Mouse (Mus musculus) lung, embryonic 14.5 days (tissue): ENCODE measurements around the gene Rbpms2. TPM values are rescaled to one million over a fixed set of nuclear protein-coding genes. Genes with fewer than 3 reads are reported as not detected.

Experiments used
- ATAC-seq: fragments of 200-750 bp; cut with Nextera tagmentation; 2 replicates; pipeline ENCODE4 v1.8.0; 2017; ENCODE audit warnings: mild to moderate bottlenecking, moderate TSS enrichment, moderate library complexity; ENCODE audit not compliant: insufficient read depth
- DNase-seq: peaks from one replicate; pipeline ENCODE4 v3.0.0-alpha.2; 2015
- H3K27ac ChIP-seq: fragments of 300-500 bp; sonication (generic); 2 replicates; pipeline ENCODE4 v1.5.1; 2014; ENCODE audit warnings: low read depth, mild to moderate bottlenecking, moderate library complexity
- H3K27me3 ChIP-seq: fragments of 300-500 bp; sonication (generic); 2 replicates; pipeline ENCODE4 v1.6.1; 2014; ENCODE audit warnings: low read length, control low read depth; ENCODE audit not compliant: insufficient read depth
- H3K36me3 ChIP-seq: fragments of 300-500 bp; sonication (generic); 2 replicates; pipeline ENCODE4 v1.6.1; 2014; ENCODE audit warnings: control low read depth; ENCODE audit not compliant: insufficient read depth
- H3K4me1 ChIP-seq: fragments of 300-500 bp; sonication (generic); 2 replicates; pipeline ENCODE4 v1.6.1; 2014; ENCODE audit warnings: antibody characterized with exemption, control low read depth; ENCODE audit not compliant: insufficient read depth
- H3K4me2 ChIP-seq: fragments of 300-500 bp; sonication (generic); 2 replicates; pipeline ENCODE4 v1.6.1; 2014; ENCODE audit warnings: mild to moderate bottlenecking
- H3K4me3 ChIP-seq: fragments of 300-500 bp; sonication (generic); 2 replicates; pipeline ENCODE4 v1.5.1; 2014; ENCODE audit warnings: low read depth, low read length
- H3K9ac ChIP-seq: fragments of 300-500 bp; sonication (generic); 2 replicates; pipeline ENCODE4 v1.6.1; 2014
- H3K9me3 ChIP-seq: fragments of 300-500 bp; sonication (generic); 2 replicates; pipeline ENCODE4 v1.6.1; 2016; ENCODE audit warnings: low read depth, low read length, control low read depth
- CTCF ChIP-seq: IDR thresholded peaks from 2 replicates; pipeline ENCODE4 v1.5.1; 2016; ENCODE audit warnings: antibody characterized with exemption, low read depth
- WGBS: fragments of 180-500 bp; shearing (Covaris S2); extraction: QIAGEN DNeasy Blood & Tissue Kit; methylation state at CpG from one replicate; pipeline ENCODE4 v1.1.7; 2014; 5-methylcytosine and 5-hydroxymethylcytosine counted together
- polyA plus RNA-seq: library from polyadenylated mRNA; unstranded; fragments of >200 nt; fragmentation: Nextera tagmentation; extraction: Ambion mirVana; gene quantifications from 2 replicates; pipeline ENCODE4 v1.2.1, GENCODE M21; 2014

The Rbpms2 gene
- polyA plus RNA-seq, 1 experiment from 2014 or later, result 20.3 TPM

GRCm38 (mm10) chr9:65672996-65673395 lies 43.5 kb downstream of the Rbpms2 start:
- DNase-seq, result no peak
- ATAC-seq, result no peak
- WGBS, result 39% methylated on average over 11 of the region's 11 CpGs
- no peak overlapping the region for H3K4me3 ChIP-seq
- H3K9ac ChIP-seq, result no peak overlapping the region
- H3K4me1 ChIP-seq, result peaks cover 4% of the 10 kb centered on the region
- no peaks in the 10 kb centered on the region for H3K9me3 ChIP-seq
- no peak overlapping the region for H3K4me2 ChIP-seq
- no peak for TF ChIP-seq CTCF
- no peaks in the 10 kb centered on the region for H3K36me3 ChIP-seq
- H3K27me3 ChIP-seq, result no peaks in the 10 kb centered on the region
- H3K27ac ChIP-seq, result no peak overlapping the region; the same call in 1 of the 2 replicates

DNA sequence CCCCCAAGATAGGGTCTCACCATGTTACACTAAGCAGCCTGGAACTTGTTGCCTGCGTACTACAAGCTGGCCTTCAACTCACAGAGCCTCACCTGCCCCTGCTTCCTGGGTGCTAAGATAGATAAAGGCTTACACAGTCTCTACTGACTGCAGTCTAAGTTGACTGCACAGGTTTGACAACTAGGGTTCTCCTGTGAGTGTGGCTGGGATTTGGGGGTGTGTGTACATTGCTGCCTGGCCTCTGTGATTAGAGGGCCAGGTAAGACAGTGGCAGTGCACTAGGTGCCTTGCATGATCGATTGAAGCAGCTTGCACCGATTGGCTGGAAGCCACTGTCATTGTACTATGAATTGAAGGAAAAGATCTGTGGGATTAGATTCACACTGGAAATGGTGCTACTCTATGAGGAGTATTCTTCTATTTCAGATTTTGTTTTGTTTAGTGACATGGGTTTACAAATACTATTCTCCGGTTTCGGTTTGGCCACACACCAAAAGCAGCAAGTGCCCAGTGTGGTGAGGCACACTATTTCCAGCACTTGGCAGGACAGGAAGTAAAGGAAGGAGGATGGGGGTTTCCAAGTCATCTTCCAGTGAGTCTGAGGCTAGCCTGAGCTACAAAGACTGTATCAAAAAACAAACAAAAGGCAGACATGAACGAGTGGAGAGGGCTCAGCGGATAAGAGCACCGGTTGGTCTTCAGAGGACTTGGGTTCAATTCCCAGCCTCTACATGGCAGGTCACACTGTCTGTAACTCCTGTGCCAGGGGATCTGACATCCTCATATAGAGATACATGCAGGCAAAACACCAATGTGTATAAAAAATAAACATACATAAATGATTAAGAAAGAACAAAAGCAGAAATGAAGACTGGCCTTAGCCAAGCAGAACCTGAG lies 46.3 kb downstream of the Rbpms2 start:
- Histone ChIP-seq H3K4me3 (peak overlapping the region; percentile 64), H3K4me1 (peaks cover 28% of the 10 kb centered on the region), H3K9me3 (no peaks in the 10 kb centered on the region), H3K27ac (peak overlapping the region; percentile 15; the same call in 1 of the 2 replicates), H3K36me3 (0 out of 2 replicates have a peak, but pooled peaks cover 3% of the 10 kb centered on the region), H3K4me2 (peak overlapping the region; percentile 86), H3K9ac (peak overlapping the region; percentile 73; the same call in 1 of the 2 replicates), H3K27me3 (no peaks in the 10 kb centered on the region)
- DNase-seq (no peak), ATAC-seq (peak; percentile 32)
- 49% methylated on average over 8 of the region's 8 CpGs for WGBS
- TF ChIP-seq CTCF, result no peak

GRCm38 (mm10) chr9:65676358-65677118 lies 47.1 kb downstream of the Rbpms2 start:
- Histone ChIP-seq H3K4me3 (peak overlapping the region; percentile 64), H3K4me1 (peaks cover 36% of the 10 kb centered on the region), H3K27ac (peak overlapping the region; percentile 66), H3K36me3 (0 out of 2 replicates have a peak, but pooled peaks cover 7% of the 10 kb centered on the region), H3K9ac (peak overlapping the region; percentile 73), H3K27me3 (no peaks in the 10 kb centered on the region), H3K4me2 (peak overlapping the region; percentile 86), H3K9me3 (no peaks in the 10 kb centered on the region)
- no peak for TF ChIP-seq CTCF
- peak; percentile 99 for DNase-seq
- peak; percentile 97 for ATAC-seq
- under 1% methylated on average over 48 of the region's 51 CpGs for WGBS

- Histone ChIP-seq H3K9ac (peak overlapping the region; percentile 73), H3K4me1 (peaks cover 36% of the 10 kb centered on the region), H3K4me3 (peak overlapping the region; percentile 64), H3K27ac (peak overlapping the region; percentile 10; the same call in 1 of the 2 replicates), H3K9me3 (no peaks in the 10 kb centered on the region), H3K27me3 (no peaks in the 10 kb centered on the region), H3K4me2 (peak overlapping the region; percentile 86), H3K36me3 (peaks cover 8% of the 10 kb centered on the region; the same call in 1 of the 2 replicates)
- DNase-seq (no peak), ATAC-seq (no peak)
- 2% methylated on average over 3 of the region's 3 CpGs for WGBS
- TF ChIP-seq CTCF, result no peak
These were observed 47.6 kb downstream of the Rbpms2 start for GRCm38 (mm10) chr9:65677119-65677462.

GRCm38 (mm10) chr9:65679181-65679761 lies 49.8 kb downstream of the Rbpms2 start:
- DNase-seq (peak; percentile 81), ATAC-seq (peak; percentile 53; the same call in 1 of the 2 replicates)
- Histone ChIP-seq H3K9me3 (no peaks in the 10 kb centered on the region), H3K27me3 (no peaks in the 10 kb centered on the region), H3K36me3 (peaks cover 14% of the 10 kb centered on the region; the same call in 1 of the 2 replicates), H3K4me1 (peaks cover 36% of the 10 kb centered on the region), H3K9ac (peak overlapping the region; percentile 33; the same call in 1 of the 2 replicates), H3K4me2 (peak overlapping the region; percentile 86), H3K27ac (peak overlapping the region; percentile 80), H3K4me3 (peak overlapping the region; percentile 64)
- 8% methylated on average over 5 of the region's 5 CpGs for WGBS
- TF ChIP-seq CTCF, result no peak

- H3K9ac ChIP-seq, result no peak overlapping the region
- H3K36me3 ChIP-seq, result peaks cover 19% of the 10 kb centered on the region; the same call in 1 of the 2 replicates
- 58% methylated on average over 4 of the region's 4 CpGs for WGBS
- no peaks in the 10 kb centered on the region for H3K9me3 ChIP-seq
- peak overlapping the region; percentile 44; the same call in 1 of the 2 replicates for H3K27ac ChIP-seq
- peak overlapping the region; percentile 33; the same call in 1 of the 2 replicates for H3K4me2 ChIP-seq
- no peak for TF ChIP-seq CTCF
- peak; percentile 64 for DNase-seq
- H3K4me1 ChIP-seq, result peaks cover 36% of the 10 kb centered on the region
- no peak for ATAC-seq
- H3K27me3 ChIP-seq, result no peaks in the 10 kb centered on the region
- H3K4me3 ChIP-seq, result no peak overlapping the region
These were observed 51.6 kb downstream of the Rbpms2 start for GRCm38 (mm10) chr9:65680938-65681633.
